Mouse (Mus musculus): Measurements from ENCODE around the gene Lrp1.

- TF ChIP-seq CTCF (IDR thresholded peaks at IDR 0.05; ENCODE audit: insufficient read depth, low read depth, low read length) = no peak
- no peak for TF ChIP-seq POLR2A (IDR thresholded peaks at IDR 0.05; ENCODE audit: insufficient read depth, low read depth, low read length)
Measured at GRCm38 (mm10) chr10:127531548-127531947, 89.4 kb downstream of the Lrp1 start.
